Mouse (Mus musculus): Measurements from ENCODE around the gene Iqub.

DNA sequence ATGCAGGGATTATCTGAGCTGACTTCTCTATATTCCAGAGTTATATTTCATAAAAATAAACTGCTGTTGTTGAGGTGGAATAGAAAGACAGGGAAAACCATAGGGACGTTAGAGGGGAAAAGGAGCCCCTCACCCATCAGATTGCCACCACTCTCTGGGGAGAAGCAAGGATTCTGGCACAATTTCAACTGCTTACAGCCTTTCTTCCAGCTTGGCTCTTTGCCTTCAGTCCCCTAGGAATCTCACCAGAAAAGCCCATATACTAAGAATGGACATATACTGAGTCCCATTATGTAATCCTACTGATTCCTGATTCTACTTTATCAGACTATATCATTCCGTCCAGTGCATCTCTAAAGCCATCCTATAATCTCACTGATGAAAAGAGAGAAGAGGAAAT, 10.7 kb downstream of the Iqub start:
- TF ChIP-seq CTCF (IDR thresholded peaks at IDR 0.05; ENCODE audit: borderline replicate concordance, insufficient read depth, low read length): no peak
- no peak for TF ChIP-seq POLR2A (IDR thresholded peaks at IDR 0.05; ENCODE audit: low read depth, low read length)
